Mouse (Mus musculus): Measurements from ENCODE around the gene Atp2a2.

The Atp2a2 gene

GRCm38 (mm10) chr5:122409692-122410645 lies 92.1 kb downstream of the Atp2a2 start:
- no peak for DNase-seq (ENCODE audit: low read depth, low spot score)

GRCm38 (mm10) chr5:122405537-122405936 lies 96.5 kb downstream of the Atp2a2 start:
- DNase-seq (ENCODE audit: low read depth, low spot score): no peak
